Mouse (Mus musculus) heart, embryonic 12.5 days (tissue): Measurements from ENCODE around the gene Il5. TPM values are rescaled to one million over a fixed set of nuclear protein-coding genes. Genes with fewer than 3 reads are reported as not detected.
"Not testable (repeated sequence)": the region's sequence is repeated elsewhere in the genome, so short reads cannot be mapped to it uniquely, and the experiment has no call there.

ENCODE experiments used
- ATAC-seq: fragments of 200-750 bp; cut with Nextera tagmentation; 2 replicates; pipeline ENCODE4 v1.8.0; 2017; ENCODE audit warnings: moderate TSS enrichment, moderate library complexity; ENCODE audit not compliant: insufficient number of reproducible peaks, low FRiP score
- H3K27ac ChIP-seq: fragments of 300-500 bp; sonication (generic); 2 replicates; pipeline ENCODE4 v1.5.1; 2016; ENCODE audit warnings: mild to moderate bottlenecking, moderate library complexity; ENCODE audit not compliant: poor library complexity, severe bottlenecking
- H3K27me3 ChIP-seq: fragments of 300-500 bp; sonication (generic); replicated peaks from 2 replicates; pipeline ENCODE4 v1.6.1; 2016; ENCODE audit warnings: mild to moderate bottlenecking, moderate library complexity
- H3K36me3 ChIP-seq: fragments of 300-500 bp; sonication (generic); 2 replicates; pipeline ENCODE4 v1.6.1; 2016; ENCODE audit warnings: mild to moderate bottlenecking, moderate library complexity
- H3K4me1 ChIP-seq: fragments of 300-500 bp; sonication (generic); replicated peaks from 2 replicates; pipeline ENCODE4 v1.6.1; 2016; ENCODE audit warnings: mild to moderate bottlenecking
- H3K4me2 ChIP-seq: fragments of 300-500 bp; sonication (generic); 2 replicates; pipeline ENCODE4 v1.6.1; 2016; ENCODE audit warnings: mild to moderate bottlenecking, moderate library complexity
- H3K4me3 ChIP-seq: fragments of 300-500 bp; sonication (generic); 2 replicates; pipeline ENCODE4 v1.5.1; 2016; ENCODE audit warnings: mild to moderate bottlenecking
- H3K9ac ChIP-seq: fragments of 300-500 bp; sonication (generic); 2 replicates; pipeline ENCODE4 v1.6.1; 2016; ENCODE audit warnings: mild to moderate bottlenecking, moderate library complexity
- H3K9me3 ChIP-seq: fragments of 300-500 bp; sonication (generic); replicated peaks from 2 replicates; pipeline ENCODE4 v1.6.1; 2016; ENCODE audit warnings: mild to moderate bottlenecking, moderate library complexity
- WGBS: fragments of 180-500 bp; shearing (Covaris S2); methylation state at CpG from one replicate; pipeline ENCODE4 v1.1.7; 2016; 5-methylcytosine and 5-hydroxymethylcytosine counted together
- polyA plus RNA-seq: library from polyadenylated mRNA; unstranded; fragments of >200 nt; fragmentation: Nextera tagmentation; extraction: Ambion mirVana; gene quantifications from 2 replicates; pipeline ENCODE4 v1.2.1, GENCODE M21; 2016

Il5 gene
- polyA plus RNA-seq, 1 experiment from 2014 or later, result not detected

GRCm38 (mm10) chr11:53745260-53745659, 24.7 kb downstream of the Il5 start:
- Histone ChIP-seq H3K27me3 (no peaks in the 10 kb centered on the region), H3K4me1 (no peaks in the 10 kb centered on the region), H3K9ac (no peak overlapping the region), H3K9me3 (no peaks in the 10 kb centered on the region), H3K4me2 (no peak overlapping the region), H3K4me3 (no peak overlapping the region), H3K27ac (no peak overlapping the region), H3K36me3 (no peaks in the 10 kb centered on the region)
- WGBS, result 86% methylated on average over 2 of the region's 2 CpGs
- ATAC-seq, result no peak

- Histone ChIP-seq H3K4me3 (no peak overlapping the region), H3K9me3 (no peaks in the 10 kb centered on the region), H3K36me3 (no peaks in the 10 kb centered on the region), H3K4me1 (no peaks in the 10 kb centered on the region), H3K27me3 (no peaks in the 10 kb centered on the region), H3K4me2 (no peak overlapping the region), H3K9ac (no peak overlapping the region), H3K27ac (no peak overlapping the region)
- ATAC-seq, result no peak
- 86% methylated on average over 9 of the region's 9 CpGs for WGBS
Observed at GRCm38 (mm10) chr11:53747985-53748384, 27.4 kb downstream of the Il5 start.

- no peak overlapping the region for H3K9ac ChIP-seq
Observed at GRCm38 (mm10) chr11:53748614-53749013, 28.0 kb downstream of the Il5 start.

GRCm38 (mm10) chr11:53749306-53749705, 28.7 kb downstream of the Il5 start:
- H3K9ac ChIP-seq, result no peak overlapping the region
- no peaks in the 10 kb centered on the region for H3K4me1 ChIP-seq
- H3K4me3 ChIP-seq, result no peak overlapping the region
- no peak overlapping the region for H3K4me2 ChIP-seq
- 72% methylated on average over 4 of the region's 4 CpGs for WGBS
- no peak overlapping the region for H3K27ac ChIP-seq
- no peaks in the 10 kb centered on the region for H3K27me3 ChIP-seq
- no peak for ATAC-seq
- no peaks in the 10 kb centered on the region for H3K9me3 ChIP-seq
- H3K36me3 ChIP-seq, result no peaks in the 10 kb centered on the region

More at GRCm38 (mm10) chr11:53748614-53749013, 28.0 kb downstream of the Il5 start:
- Histone ChIP-seq H3K4me2 (no peak overlapping the region), H3K36me3 (no peaks in the 10 kb centered on the region), H3K9me3 (no peaks in the 10 kb centered on the region), H3K27ac (no peak overlapping the region), H3K4me3 (no peak overlapping the region), H3K27me3 (no peaks in the 10 kb centered on the region), H3K4me1 (no peaks in the 10 kb centered on the region)
- WGBS, result 85% methylated on average over 6 of the region's 6 CpGs
- ATAC-seq, result no peak

GRCm38 (mm10) chr11:53749716-53750352, 29.2 kb downstream of the Il5 start:
- no peak overlapping the region for H3K27ac ChIP-seq
- H3K27me3 ChIP-seq, result no peaks in the 10 kb centered on the region
- no peak overlapping the region for H3K9ac ChIP-seq
- H3K4me1 ChIP-seq, result no peaks in the 10 kb centered on the region
- H3K4me3 ChIP-seq, result no peak overlapping the region
- H3K4me2 ChIP-seq, result no peak overlapping the region
- H3K36me3 ChIP-seq, result no peaks in the 10 kb centered on the region
- ATAC-seq, result no peak
- no peaks in the 10 kb centered on the region for H3K9me3 ChIP-seq
- 42% methylated on average over 5 of the region's 5 CpGs for WGBS

GRCm38 (mm10) chr11:53755011-53755595, 34.5 kb downstream of the Il5 start:
- no peaks in the 10 kb centered on the region for H3K27me3 ChIP-seq
- WGBS, result 78% methylated on average over 12 of the region's 12 CpGs
- no peak for ATAC-seq

GRCm38 (mm10) chr11:53757612-53758011, 37.0 kb downstream of the Il5 start:
- Histone ChIP-seq H3K4me2 (no peak overlapping the region), H3K9ac (no peak overlapping the region), H3K36me3 (no peaks in the 10 kb centered on the region), H3K27ac (no peak overlapping the region), H3K27me3 (no peaks in the 10 kb centered on the region), H3K9me3 (no peaks in the 10 kb centered on the region), H3K4me1 (peaks cover 37% of the 10 kb centered on the region), H3K4me3 (no peak overlapping the region)
- no peak for ATAC-seq
- WGBS, result 78% methylated on average over 4 of the region's 4 CpGs

More at GRCm38 (mm10) chr11:53755011-53755595, 34.5 kb downstream of the Il5 start:
- Histone ChIP-seq H3K4me3 (no peak overlapping the region), H3K9ac (no peak overlapping the region), H3K4me2 (no peak overlapping the region), H3K27ac (no peak overlapping the region), H3K4me1 (peaks cover 14% of the 10 kb centered on the region), H3K36me3 (no peaks in the 10 kb centered on the region), H3K9me3 (no peaks in the 10 kb centered on the region)

- not testable (repeated sequence) for H3K4me2 ChIP-seq, H3K9me3 ChIP-seq, H3K9ac ChIP-seq, ATAC-seq, H3K27me3 ChIP-seq, H3K4me3 ChIP-seq, H3K36me3 ChIP-seq, H3K27ac ChIP-seq
- H3K4me1 ChIP-seq, result peaks cover 41% of the 10 kb centered on the region
- 84% methylated on average over 9 of the region's 9 CpGs for WGBS
Observed at GRCm38 (mm10) chr11:53758033-53758432, 37.4 kb downstream of the Il5 start.

GRCm38 (mm10) chr11:53758791-53759351, 38.3 kb downstream of the Il5 start:
- no peaks in the 10 kb centered on the region for H3K9me3 ChIP-seq
- H3K36me3 ChIP-seq, result no peaks in the 10 kb centered on the region
- ATAC-seq, result no peak
- no peak overlapping the region for H3K4me3 ChIP-seq
- WGBS, result 41% methylated on average over 6 of the region's 6 CpGs
- no peak overlapping the region for H3K9ac ChIP-seq
- H3K27ac ChIP-seq, result peak overlapping the region; percentile 12; the same call in 1 of the 2 replicates
- peak overlapping the region; percentile 13; the same call in 1 of the 2 replicates for H3K4me2 ChIP-seq
- peaks cover 49% of the 10 kb centered on the region for H3K4me1 ChIP-seq
- no peaks in the 10 kb centered on the region for H3K27me3 ChIP-seq

- no peaks in the 10 kb centered on the region for H3K9me3 ChIP-seq
- peak overlapping the region; percentile 12; the same call in 1 of the 2 replicates for H3K27ac ChIP-seq
- peaks cover 59% of the 10 kb centered on the region for H3K4me1 ChIP-seq
- H3K4me2 ChIP-seq, result peak overlapping the region; percentile 51
- 0 out of 2 replicates have a peak overlapping the region, but pooled peaks have one; percentile 5 for H3K9ac ChIP-seq
- WGBS, result 12% methylated on average over 22 of the region's 22 CpGs
- H3K27me3 ChIP-seq, result no peaks in the 10 kb centered on the region
- H3K36me3 ChIP-seq, result no peaks in the 10 kb centered on the region
- H3K4me3 ChIP-seq, result no peak overlapping the region
- no peak for ATAC-seq
Observed at GRCm38 (mm10) chr11:53759545-53760406, 39.2 kb downstream of the Il5 start.

- Histone ChIP-seq H3K27ac (peak overlapping the region; percentile 91), H3K4me2 (no peak overlapping the region), H3K4me1 (peaks cover 62% of the 10 kb centered on the region), H3K9me3 (no peaks in the 10 kb centered on the region), H3K9ac (no peak overlapping the region), H3K27me3 (no peaks in the 10 kb centered on the region), H3K36me3 (no peaks in the 10 kb centered on the region), H3K4me3 (no peak overlapping the region)
- WGBS, result 66% methylated on average over 5 of the region's 5 CpGs
- ATAC-seq, result no peak
Observed at GRCm38 (mm10) chr11:53761284-53761683, 40.7 kb downstream of the Il5 start.
